Mouse (Mus musculus) heart, adult 2 months (tissue): ENCODE measurements around the gene Acot7.

Source experiments
- CTCF ChIP-seq: fragments of 200-600 bp; IDR thresholded peaks from 2 replicates; pipeline ENCODE4 v1.8.1; 2022; ENCODE audit warnings: antibody characterized with exemption, mild to moderate bottlenecking, moderate library complexity
- EP300 ChIP-seq: fragments of 200-500 bp; IDR thresholded peaks from 2 replicates; pipeline ENCODE4 v1.6.1; 2011; ENCODE audit warnings: low read depth, low read length, control low read depth; ENCODE audit not compliant: insufficient read depth
- POLR2A ChIP-seq: fragments of 200-500 bp; IDR thresholded peaks from 2 replicates; pipeline ENCODE4 v1.6.1; 2011; ENCODE audit warnings: mild to moderate bottlenecking, low read depth, low read length, control low read depth; ENCODE audit not compliant: insufficient read depth

GRCm38 (mm10) chr4:152221411-152221887, 43.5 kb downstream of the Acot7 start:
- TF ChIP-seq CTCF (no peak), EP300 (no peak), POLR2A (no peak)
